Mouse (Mus musculus) lung, postnatal 10 days (tissue): ENCODE results near the gene Pidd1.

ENCODE experiments used
- DNase-seq: peaks from one replicate; pipeline ENCODE4 v3.0.0; 2021

Pidd1 gene

GRCm38 (mm10) chr7:141443828-141444237, at the start of gene Pidd1:
Gene Pidd1, minus strand, starts transcription at chr7:141444025.
- peak; percentile 82 for DNase-seq

- DNase-seq, result no peak
These were observed 48.9 kb upstream of the Pidd1 start for GRCm38 (mm10) chr7:141492738-141493137.

- peak; percentile 31 for DNase-seq
These were observed 47.3 kb upstream of the Pidd1 start for GRCm38 (mm10) chr7:141491151-141491550.

- DNase-seq, result no peak
These were observed 43.3 kb upstream of the Pidd1 start for GRCm38 (mm10) chr7:141487141-141487540.

- no peak for DNase-seq
These were observed 42.4 kb upstream of the Pidd1 start for GRCm38 (mm10) chr7:141486239-141486638.

- no peak for DNase-seq
These were observed 41.8 kb upstream of the Pidd1 start for GRCm38 (mm10) chr7:141485606-141486005.

GRCm38 (mm10) chr7:141485186-141485585, 41.4 kb upstream of the Pidd1 start:
- no peak for DNase-seq

- no peak for DNase-seq
These were observed 40.6 kb upstream of the Pidd1 start for GRCm38 (mm10) chr7:141484186-141485120.

- DNase-seq, result no peak
These were observed 39.4 kb upstream of the Pidd1 start for GRCm38 (mm10) chr7:141483114-141483653.

- no peak for DNase-seq
These were observed 38.8 kb upstream of the Pidd1 start for GRCm38 (mm10) chr7:141482531-141483024.

- peak; percentile 85 for DNase-seq
These were observed 37.9 kb upstream of the Pidd1 start for GRCm38 (mm10) chr7:141481498-141482401.

GRCm38 (mm10) chr7:141480842-141481497, 37.1 kb upstream of the Pidd1 start:
- DNase-seq, result peak; percentile 80

- no peak for DNase-seq
These were observed 34.5 kb upstream of the Pidd1 start for GRCm38 (mm10) chr7:141478270-141478748.

GRCm38 (mm10) chr7:141477578-141478269, 33.9 kb upstream of the Pidd1 start:
- DNase-seq, result peak; percentile 46

GRCm38 (mm10) chr7:141476981-141477370, 33.2 kb upstream of the Pidd1 start:
- DNase-seq, result peak; percentile 79

GRCm38 (mm10) chr7:141476226-141476980, 32.6 kb upstream of the Pidd1 start:
- DNase-seq, result peak; percentile 95

- no peak for DNase-seq
These were observed 32.0 kb upstream of the Pidd1 start for GRCm38 (mm10) chr7:141475805-141476158.

- peak; percentile 88 for DNase-seq
These were observed 31.4 kb upstream of the Pidd1 start, which contains the start of the genes Polr2l and Tspan4 for GRCm38 (mm10) chr7:141475011-141475804. Gene Polr2l, minus strand, starts transcription at chr7:141475132. Gene Tspan4, plus strand, starts transcription at chr7:141475240.

- no peak for DNase-seq
These were observed 30.3 kb upstream of the Pidd1 start for GRCm38 (mm10) chr7:141474160-141474559.

GRCm38 (mm10) chr7:141472763-141473162, 28.9 kb upstream of the Pidd1 start:
- no peak for DNase-seq
